Mouse (Mus musculus) midbrain, postnatal 0 days (tissue): ENCODE data around the gene Dpm2. TPM values are rescaled to one million over a fixed set of nuclear protein-coding genes. Genes with fewer than 3 reads are reported as not detected.

Source experiments
- ATAC-seq: fragments of 200-750 bp; cut with Nextera tagmentation; 2 replicates; pipeline ENCODE4 v1.8.0; 2017; ENCODE audit warnings: moderate number of reproducible peaks, mild to moderate bottlenecking, moderate TSS enrichment, moderate library complexity; ENCODE audit not compliant: low FRiP score
- DNase-seq: peaks from one replicate; pipeline ENCODE4 v3.0.0-alpha.2; 2015; ENCODE audit warnings: low spot score
- H3K27ac ChIP-seq: fragments of 300-500 bp; sonication (generic); 2 replicates; pipeline ENCODE4 v1.5.1; 2014; ENCODE audit warnings: low read depth, mild to moderate bottlenecking, low read length, mixed read lengths
- H3K27me3 ChIP-seq: fragments of 300-500 bp; sonication (generic); 2 replicates; pipeline ENCODE4 v1.6.1; 2014; ENCODE audit warnings: low read length, control low read depth, mixed read lengths; ENCODE audit not compliant: insufficient read depth
- H3K36me3 ChIP-seq: fragments of 300-500 bp; sonication (generic); 2 replicates; pipeline ENCODE4 v1.6.1; 2014; ENCODE audit warnings: low read length, control low read depth, mixed read lengths; ENCODE audit not compliant: insufficient read depth
- H3K4me1 ChIP-seq: fragments of 300-500 bp; sonication (generic); 2 replicates; pipeline ENCODE4 v1.6.1; 2014; ENCODE audit warnings: mild to moderate bottlenecking, control low read depth, antibody characterized with exemption, low read length, mixed read lengths; ENCODE audit not compliant: insufficient read depth
- H3K4me2 ChIP-seq: fragments of 300-500 bp; sonication (generic); 2 replicates; pipeline ENCODE4 v1.6.1; 2014; ENCODE audit warnings: low read depth, mild to moderate bottlenecking, low read length, mixed read lengths; ENCODE audit not compliant: poor library complexity, severe bottlenecking
- H3K4me3 ChIP-seq: fragments of 300-500 bp; sonication (generic); 2 replicates; pipeline ENCODE4 v1.5.1; 2014; ENCODE audit warnings: low read depth, mild to moderate bottlenecking, low read length, moderate library complexity
- H3K9ac ChIP-seq: fragments of 300-500 bp; sonication (generic); replicated peaks from 2 replicates; pipeline ENCODE4 v1.6.1; 2014; ENCODE audit warnings: mild to moderate bottlenecking, low read length, moderate library complexity, mixed read lengths; ENCODE audit not compliant: poor library complexity, severe bottlenecking
- H3K9me3 ChIP-seq: fragments of 300-500 bp; sonication (generic); 2 replicates; pipeline ENCODE4 v1.6.1; 2016; ENCODE audit warnings: low read length, control low read depth
- CTCF ChIP-seq: IDR thresholded peaks from 2 replicates; pipeline ENCODE4 v1.5.1; 2016; ENCODE audit warnings: antibody characterized with exemption, mild to moderate bottlenecking
- WGBS: fragments of 180-500 bp; shearing (Covaris S2); extraction: QIAGEN DNeasy Blood & Tissue Kit; methylation state at CpG from one replicate; pipeline ENCODE4 v1.1.7; 2014; 5-methylcytosine and 5-hydroxymethylcytosine counted together
- polyA plus RNA-seq: library from polyadenylated mRNA; unstranded; fragments of >200 nt; fragmentation: Nextera tagmentation; extraction: Ambion mirVana; gene quantifications from 2 replicates; pipeline ENCODE4 v1.2.1, GENCODE M21; 2015
- total RNA-seq: library from RNA; depleted of rRNA; stranded (reverse); fragments of >200 nt; gene quantifications from 2 replicates; pipeline ENCODE4 v1.2.3, GENCODE M21; 2014

Dpm2 gene
- total and polyA plus RNA-seq, 2 experiments from 2014 or later = 73.3 to 135 TPM

- H3K36me3 ChIP-seq = no peaks in the 10 kb centered on the region
- no peaks in the 10 kb centered on the region for H3K27me3 ChIP-seq
- ATAC-seq (no peak), DNase-seq (no peak)
- no peak overlapping the region for H3K4me3 ChIP-seq
- H3K9me3 ChIP-seq = no peaks in the 10 kb centered on the region
- no peak overlapping the region for H3K27ac ChIP-seq
- no peak overlapping the region for H3K9ac ChIP-seq
- no peak for TF ChIP-seq CTCF
- peaks cover 6% of the 10 kb centered on the region for H3K4me1 ChIP-seq
- WGBS = 96% methylated on average over 2 of the region's 2 CpGs
- H3K4me2 ChIP-seq = no peak overlapping the region
Observed at GRCm38 (mm10) chr2:32533163-32533562, 37.5 kb upstream of the Dpm2 start.

- ATAC-seq = no peak
- peak; percentile 55 for DNase-seq
- H3K36me3 ChIP-seq = no peaks in the 10 kb centered on the region
- WGBS = 10% methylated on average over 13 of the region's 13 CpGs
- H3K4me3 ChIP-seq = peak overlapping the region; percentile 92
- no peaks in the 10 kb centered on the region for H3K27me3 ChIP-seq
- no peak for TF ChIP-seq CTCF
- H3K27ac ChIP-seq = 0 out of 2 replicates have a peak overlapping the region, but pooled peaks have one; percentile 91
- no peaks in the 10 kb centered on the region for H3K9me3 ChIP-seq
- H3K4me2 ChIP-seq = peak overlapping the region; percentile 65
- H3K9ac ChIP-seq = no peak overlapping the region; the same call in 1 of the 2 replicates
- H3K4me1 ChIP-seq = peaks cover 13% of the 10 kb centered on the region
Observed at GRCm38 (mm10) chr2:32534061-32534732, 36.5 kb upstream of the Dpm2 start.

- TF ChIP-seq CTCF = no peak
- Histone ChIP-seq H3K4me2 (peak within 1 kb of the TSS; percentile 65), H3K27me3 (no peaks in the 10 kb centered on the region), H3K4me3 (peak within 1 kb of the TSS; percentile 92), H3K9me3 (no peaks in the 10 kb centered on the region), H3K9ac (peak within 1 kb of the TSS; percentile 94), H3K36me3 (no peaks in the 10 kb centered on the region), H3K4me1 (peaks cover 13% of the 10 kb centered on the region), H3K27ac (peak within 1 kb of the TSS; percentile 91)
- peak; percentile 98 for DNase-seq
- ATAC-seq = peak; percentile 95
- WGBS = 1% methylated on average over 61 of the region's 67 CpGs
Observed at GRCm38 (mm10) chr2:32534733-32535471, 35.8 kb upstream of the Dpm2 start, which contains the start of gene Fam102a. Fam102a (plus strand) TSS chr2:32535332.

- peak overlapping the region; percentile 92 for H3K4me3 ChIP-seq
- peak overlapping the region; percentile 91 for H3K27ac ChIP-seq
- WGBS = under 1% methylated on average over 39 of the region's 56 CpGs
- peak overlapping the region; percentile 94 for H3K9ac ChIP-seq
- DNase-seq (peak; percentile 41), ATAC-seq (peak; percentile 18)
- TF ChIP-seq CTCF = no peak
- peak overlapping the region; percentile 65 for H3K4me2 ChIP-seq
- H3K36me3 ChIP-seq = no peaks in the 10 kb centered on the region
- H3K27me3 ChIP-seq = no peaks in the 10 kb centered on the region
- H3K9me3 ChIP-seq = no peaks in the 10 kb centered on the region
- H3K4me1 ChIP-seq = peaks cover 13% of the 10 kb centered on the region
Observed at GRCm38 (mm10) chr2:32535501-32535991, 35.1 kb upstream of the Dpm2 start.

- peak overlapping the region; percentile 94 for H3K9ac ChIP-seq
- H3K9me3 ChIP-seq = no peaks in the 10 kb centered on the region
- no peaks in the 10 kb centered on the region for H3K36me3 ChIP-seq
- peak overlapping the region; percentile 65 for H3K4me2 ChIP-seq
- peaks cover 13% of the 10 kb centered on the region for H3K4me1 ChIP-seq
- TF ChIP-seq CTCF = no peak
- ATAC-seq = no peak
- H3K27me3 ChIP-seq = no peaks in the 10 kb centered on the region
- H3K27ac ChIP-seq = peak overlapping the region; percentile 91
- under 1% methylated on average over 14 of the region's 14 CpGs for WGBS
- H3K4me3 ChIP-seq = peak overlapping the region; percentile 92
- peak; percentile 42 for DNase-seq
Observed at GRCm38 (mm10) chr2:32536086-32536633, 34.5 kb upstream of the Dpm2 start.
